In genomic region chr9:71606296-71607057, GRCm38 (mm10) we compare ENCODE assay signal across 9 mouse cellular contexts. TPM values are rescaled to one million over a fixed set of nuclear protein-coding genes. Genes with fewer than 3 reads are reported as not detected.
DNase-seq lines count a peak whose midpoint lies in the region; ATAC-seq lines count a peak whose summit lies in the region.
"Had no signal": no experiment of that assay in that cellular context is flagged by ENCODE, and none has a peak within 500 bp of the region (broad histone marks: within the 10 kb centered on the region; RNA-seq: fewer than 3 reads in every experiment).

No protein-coding gene starts in this region.

- peak overlapping the region; percentile 22; the same call in 1 of the 2 replicates for H3K27ac ChIP-seq in limb, embryonic 13.5 days
- H3K27ac ChIP-seq in limb, embryonic 10.5 days = no peak overlapping the region
- H3K27ac ChIP-seq in heart, embryonic 12.5 days (ENCODE audit: poor library complexity, severe bottlenecking) = peak overlapping the region; percentile 53
- H3K27ac ChIP-seq in liver, embryonic 12.5 days = no peak overlapping the region

- 78% methylated on average over 13 of the region's 13 CpGs for WGBS in limb, embryonic 13.5 days
- 80% methylated on average over 13 of the region's 13 CpGs for WGBS in limb, embryonic 10.5 days
- 27% methylated on average over 13 of the region's 13 CpGs for WGBS in heart, embryonic 12.5 days
- WGBS in liver, embryonic 12.5 days (ENCODE audit: insufficient replicate concordance) = 16% methylated on average over 13 of the region's 13 CpGs

- H3K9me3 ChIP-seq in limb, embryonic 13.5 days = no peaks in the 10 kb centered on the region
- H3K9me3 ChIP-seq in limb, embryonic 10.5 days (replicated peaks) = no peaks in the 10 kb centered on the region
- no peaks in the 10 kb centered on the region for H3K9me3 ChIP-seq in heart, embryonic 12.5 days (replicated peaks)
- H3K9me3 ChIP-seq in liver, embryonic 12.5 days (replicated peaks) = no peaks in the 10 kb centered on the region

- H3K4me2 ChIP-seq in limb, embryonic 13.5 days (replicated peaks) = no peak overlapping the region
- H3K4me2 ChIP-seq in heart, embryonic 12.5 days = no peak overlapping the region; the same call in 1 of the 2 replicates
- peak overlapping the region; percentile 32 for H3K4me2 ChIP-seq in liver, embryonic 12.5 days

- H3K9ac ChIP-seq in limb, embryonic 13.5 days = no peak overlapping the region
- no peak overlapping the region for H3K9ac ChIP-seq in heart, embryonic 12.5 days
- no peak overlapping the region for H3K9ac ChIP-seq in liver, embryonic 12.5 days

- H3K27me3 ChIP-seq in limb, embryonic 13.5 days = no peaks in the 10 kb centered on the region
- H3K27me3 ChIP-seq in limb, embryonic 10.5 days (ENCODE audit: low read depth, poor library complexity, severe bottlenecking) = no peaks in the 10 kb centered on the region
- no peaks in the 10 kb centered on the region for H3K27me3 ChIP-seq in heart, embryonic 12.5 days (replicated peaks)
- H3K27me3 ChIP-seq in liver, embryonic 12.5 days (replicated peaks) = peaks cover 43% of the 10 kb centered on the region

- DNase-seq in limb, embryonic 10.5 days (ENCODE audit: low spot score) = no peak
- peak; percentile 36 for DNase-seq in testis, postnatal 14 days (ENCODE audit: low spot score)
- DNase-seq in urinary bladder, adult 2 months (ENCODE audit: low spot score) = no peak
- no peak for DNase-seq in urinary bladder, postnatal 10 days (ENCODE audit: low spot score)
- DNase-seq in gastrocnemius, adult 8-10 months (ENCODE audit: low spot score in 2 of 2) = no peak

- no peak overlapping the region for H3K4me3 ChIP-seq in limb, embryonic 13.5 days
- no peak overlapping the region for H3K4me3 ChIP-seq in limb, embryonic 10.5 days
- H3K4me3 ChIP-seq in heart, embryonic 12.5 days = no peak overlapping the region
- H3K4me3 ChIP-seq in liver, embryonic 12.5 days = no peak overlapping the region

- no peak for ATAC-seq in limb, embryonic 13.5 days (ENCODE audit: low FRiP score, low read depth)
- ATAC-seq in heart, embryonic 12.5 days (ENCODE audit: insufficient number of reproducible peaks, low FRiP score) = peak; percentile 82
- peak; percentile 83 for ATAC-seq in liver, embryonic 12.5 days
- ATAC-seq: midbrain, embryonic 16.5 days had no signal

- H3K4me1 ChIP-seq in limb, embryonic 13.5 days = peaks cover 17% of the 10 kb centered on the region
- peaks cover 19% of the 10 kb centered on the region for H3K4me1 ChIP-seq in limb, embryonic 10.5 days
- H3K4me1 ChIP-seq in heart, embryonic 12.5 days (replicated peaks) = peaks cover 69% of the 10 kb centered on the region
- H3K4me1 ChIP-seq in liver, embryonic 12.5 days = peaks cover 28% of the 10 kb centered on the region

- H3K36me3 ChIP-seq in limb, embryonic 13.5 days = no peaks in the 10 kb centered on the region
- no peaks in the 10 kb centered on the region for H3K36me3 ChIP-seq in limb, embryonic 10.5 days
- H3K36me3 ChIP-seq in heart, embryonic 12.5 days = no peaks in the 10 kb centered on the region
- H3K36me3 ChIP-seq in liver, embryonic 12.5 days = no peaks in the 10 kb centered on the region

RNA-seq across cellular contexts. Expression of gene Myzap, which starts 14.3 kb away (rescaled TPM):
- polyA plus RNA-seq in limb, embryonic 13.5 days (2015; fragmentation: Nextera tagmentation; extraction: Ambion mirVana) = 14.1 and 14.8 TPM in 2 replicates
- 4.7 and 5.8 TPM in 2 replicates for polyA plus RNA-seq in limb, embryonic 10.5 days (2016; fragmentation: Nextera tagmentation; extraction: Ambion mirVana)
- 64.7 and 65.3 TPM in 2 replicates for polyA plus RNA-seq in heart, embryonic 12.5 days (2016; fragmentation: Nextera tagmentation; extraction: Ambion mirVana)
- 4.4 TPM in 2 replicates for polyA plus RNA-seq in liver, embryonic 12.5 days (2016; fragmentation: Nextera tagmentation; extraction: Ambion mirVana)
- 53.1 and 66.1 TPM in 2 replicates for polyA plus RNA-seq in urinary bladder, adult 2 months (2012; rRNA removed)
- 1 to 10 TPM; 1.8 to 3.2 (median 2.5) TPM for total RNA-seq in gastrocnemius, adult 8-10 months (2022)

Comparison
In these comparisons a context has a peak if more than half of its experiments do, and no peak if none do; other contexts are left out.
1. H3K27ac ChIP-seq: peak in limb, embryonic 13.5 days (single experiment) and heart, embryonic 12.5 days (single experiment); none in limb, embryonic 10.5 days (single experiment) and liver, embryonic 12.5 days (single experiment).